ENCODE assay signal across 8 mouse cellular contexts in genomic region chr17:66490022-66490601, GRCm38 (mm10). TPM values are rescaled to one million over a fixed set of nuclear protein-coding genes. Genes with fewer than 3 reads are reported as not detected.
DNase-seq lines count a peak whose midpoint lies in the region; ATAC-seq and TF ChIP-seq lines count a peak whose summit lies in the region.

No protein-coding gene starts in this region.

- 44% methylated on average over 10 of the region's 10 CpGs for WGBS in forebrain, embryonic 14.5 days
- WGBS in intestine, postnatal 0 days: 39% methylated on average over 10 of the region's 10 CpGs
- 44% methylated on average over 10 of the region's 10 CpGs for WGBS in midbrain, embryonic 14.5 days

- no peaks in the 10 kb centered on the region for H3K4me1 ChIP-seq in forebrain, embryonic 14.5 days (ENCODE audit: control insufficient read depth, insufficient read depth, low read length)
- no peaks in the 10 kb centered on the region for H3K4me1 ChIP-seq in intestine, postnatal 0 days (replicated peaks; ENCODE audit: control insufficient read depth, insufficient read depth, low read length)
- no peaks in the 10 kb centered on the region for H3K4me1 ChIP-seq in midbrain, embryonic 14.5 days (ENCODE audit: control insufficient read depth, insufficient read depth, low read length)

- no peak overlapping the region for H3K4me2 ChIP-seq in forebrain, embryonic 14.5 days (ENCODE audit: low read length)
- no peak overlapping the region for H3K4me2 ChIP-seq in intestine, postnatal 0 days (replicated peaks; ENCODE audit: low read depth)
- no peak overlapping the region for H3K4me2 ChIP-seq in midbrain, embryonic 14.5 days (ENCODE audit: low read length)

- H3K9ac ChIP-seq in forebrain, embryonic 14.5 days (ENCODE audit: low read length): no peak overlapping the region
- no peak overlapping the region for H3K9ac ChIP-seq in intestine, postnatal 0 days (ENCODE audit: low read depth, low read length)
- H3K9ac ChIP-seq in midbrain, embryonic 14.5 days (replicated peaks; ENCODE audit: low read length): no peak overlapping the region

- H3K9me3 ChIP-seq in forebrain, embryonic 14.5 days (replicated peaks; ENCODE audit: control insufficient read depth, low read length): no peaks in the 10 kb centered on the region
- no peaks in the 10 kb centered on the region for H3K9me3 ChIP-seq in intestine, postnatal 0 days (ENCODE audit: control insufficient read depth)
- H3K9me3 ChIP-seq in midbrain, embryonic 14.5 days (ENCODE audit: control insufficient read depth, low read length): no peaks in the 10 kb centered on the region

- H3K27me3 ChIP-seq in forebrain, embryonic 14.5 days (replicated peaks; ENCODE audit: control insufficient read depth, insufficient read depth, low read length): no peaks in the 10 kb centered on the region
- no peaks in the 10 kb centered on the region for H3K27me3 ChIP-seq in intestine, postnatal 0 days (replicated peaks; ENCODE audit: control insufficient read depth, insufficient read depth, low read length)
- no peaks in the 10 kb centered on the region for H3K27me3 ChIP-seq in midbrain, embryonic 14.5 days (ENCODE audit: control insufficient read depth, insufficient read depth, low read length)

- peaks cover 10% of the 10 kb centered on the region for H3K36me3 ChIP-seq in forebrain, embryonic 14.5 days (ENCODE audit: control insufficient read depth, insufficient read depth, low read length)
- H3K36me3 ChIP-seq in intestine, postnatal 0 days (ENCODE audit: control insufficient read depth, insufficient read depth): peaks cover 13% of the 10 kb centered on the region
- peaks cover 14% of the 10 kb centered on the region for H3K36me3 ChIP-seq in midbrain, embryonic 14.5 days (ENCODE audit: control insufficient read depth, insufficient read depth, low read length)

- peak; percentile 34 to 71 for DNase-seq in heart, adult 18-20 months
- no peak for DNase-seq in heart, postnatal 25 days (ENCODE audit: low spot score)
- DNase-seq in c-Kit-positive CD71-positive TER-119-positive erythroid progenitor cells, embryonic 14.5 days (ENCODE audit: low spot score): peak; percentile 46
- DNase-seq in forebrain, embryonic 14.5 days (ENCODE audit: low spot score): peak; percentile 83
- DNase-seq in left cerebral cortex, adult 9 months (ENCODE audit: low spot score in 2 of 2): peak; percentile 49 to 79
- DNase-seq in midbrain, embryonic 14.5 days: peak; percentile 87
- peak; percentile 59 for DNase-seq in thymus, postnatal 0 days (ENCODE audit: low spot score)

- intact Hi-C loops in heart, postnatal 25 days (cut with DNase I): loop anchor here (1.0 to 2.0 kb wide), 2 partner anchors 39 to 255 kb away; no protein-coding TSS in a partner anchor

- no peak overlapping the region for H3K27ac ChIP-seq in forebrain, embryonic 14.5 days (ENCODE audit: low read depth, low read length)
- H3K27ac ChIP-seq in intestine, postnatal 0 days (ENCODE audit: low read depth, low read length): no peak overlapping the region
- H3K27ac ChIP-seq in midbrain, embryonic 14.5 days (replicated peaks; ENCODE audit: low read depth, low read length): no peak overlapping the region

- peak; percentile 99 for TF ChIP-seq CTCF in intestine, postnatal 0 days (IDR thresholded peaks at IDR 0.05; ENCODE audit: low read depth)

- ATAC-seq in forebrain, embryonic 14.5 days: peak; percentile 42; the same call in 1 of the 2 replicates
- no peak for ATAC-seq in intestine, postnatal 0 days
- 0 out of 2 replicates have a peak, but pooled peaks have one; percentile 46 for ATAC-seq in midbrain, embryonic 14.5 days (ENCODE audit: low FRiP score, low TSS enrichment)

- H3K4me3 ChIP-seq in forebrain, embryonic 14.5 days (ENCODE audit: low read depth, low read length): no peak overlapping the region
- no peak overlapping the region for H3K4me3 ChIP-seq in intestine, postnatal 0 days (ENCODE audit: low read depth, low read length)
- no peak overlapping the region for H3K4me3 ChIP-seq in midbrain, embryonic 14.5 days (replicated peaks; ENCODE audit: low read depth, low read length)

RNA-seq across cellular contexts. Expression of gene Rab12, which starts 29.4 kb away (rescaled TPM):
- total RNA-seq in heart, adult 18-20 months (2021): 100 to 1,000 TPM; 204 to 226 TPM
- 100 to 1,000 TPM; 206 to 221 TPM for total RNA-seq in heart, postnatal 25 days (2021)
- polyA plus RNA-seq in forebrain, embryonic 14.5 days (2014; fragmentation: Nextera tagmentation; extraction: Ambion mirVana): 52.0 and 67.1 TPM in 2 replicates
- 20.1 and 21.5 TPM in 2 replicates for polyA plus RNA-seq in intestine, postnatal 0 days (2015; fragmentation: Nextera tagmentation; extraction: Ambion mirVana)
- 83.8 and 91.0 TPM in 2 replicates for polyA plus RNA-seq in midbrain, embryonic 14.5 days (2014; fragmentation: Nextera tagmentation; extraction: Ambion mirVana)
- polyA plus RNA-seq in thymus, postnatal 0 days (2015; fragmentation: Nextera tagmentation; extraction: Ambion mirVana): 20.8 and 24.9 TPM in 2 replicates

RNA-seq across cellular contexts. Expression of gene Mtcl1, which starts 40.6 kb away (rescaled TPM):
- total RNA-seq in heart, adult 18-20 months (2021): 1 to 10 TPM; 4.3 to 4.9 TPM
- total RNA-seq in heart, postnatal 25 days (2021): 1 to 10 TPM; 4.2 to 6.0 TPM
- 17.5 and 24.5 TPM in 2 replicates for polyA plus RNA-seq in forebrain, embryonic 14.5 days (2014; fragmentation: Nextera tagmentation; extraction: Ambion mirVana)
- polyA plus RNA-seq in intestine, postnatal 0 days (2015; fragmentation: Nextera tagmentation; extraction: Ambion mirVana): 1.5 and 1.9 TPM in 2 replicates
- polyA plus RNA-seq in midbrain, embryonic 14.5 days (2014; fragmentation: Nextera tagmentation; extraction: Ambion mirVana): 26.7 and 36.0 TPM in 2 replicates
- polyA plus RNA-seq in thymus, postnatal 0 days (2015; fragmentation: Nextera tagmentation; extraction: Ambion mirVana): 4.4 and 5.6 TPM in 2 replicates
